Mouse (Mus musculus) urinary bladder, adult 18-20 months (tissue): ENCODE data around the gene Mest.

Source experiments
- DNase-seq, 2 experiments: peaks; one replicate each; pipeline ENCODE4 v3.0.0; 2022; ENCODE audit warnings: low spot score in 2 of 2, mixed read lengths in 2 of 2

Gene Mest

DNA sequence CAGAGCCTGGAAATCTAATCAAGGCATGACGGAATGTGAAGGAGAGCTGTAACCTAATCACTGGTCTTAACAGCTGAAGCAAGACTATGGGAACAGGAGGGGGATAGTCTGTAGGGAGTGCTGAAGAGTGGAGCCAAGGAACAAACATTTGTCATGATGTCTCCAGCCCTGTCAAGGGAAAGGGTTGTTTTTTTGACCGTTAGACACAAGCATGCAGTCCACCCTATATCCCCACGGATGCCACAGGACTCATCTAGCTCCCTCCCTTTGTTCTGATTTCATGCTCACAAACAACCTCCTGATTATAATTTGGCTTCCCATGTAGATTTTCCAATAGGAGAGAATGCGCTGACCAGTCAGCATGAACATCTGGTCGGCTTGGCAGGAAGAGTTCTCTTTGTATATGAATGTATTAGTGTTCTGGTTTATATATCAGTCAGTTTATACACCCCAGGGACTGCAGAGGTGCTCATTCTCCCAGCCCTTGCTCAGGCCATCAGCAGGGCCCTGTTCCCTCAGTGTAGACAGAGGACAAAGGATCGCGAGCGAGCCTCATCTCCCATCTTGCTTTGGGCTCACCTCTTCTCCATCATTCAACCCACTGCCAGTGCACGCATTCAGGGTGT lies 19.3 kb upstream of the Mest start:
- no peak for DNase-seq

GRCm38 (mm10) chr6:30709115-30709514 lies 14.2 kb upstream of the Mest start:
- DNase-seq: no peak

DNA sequence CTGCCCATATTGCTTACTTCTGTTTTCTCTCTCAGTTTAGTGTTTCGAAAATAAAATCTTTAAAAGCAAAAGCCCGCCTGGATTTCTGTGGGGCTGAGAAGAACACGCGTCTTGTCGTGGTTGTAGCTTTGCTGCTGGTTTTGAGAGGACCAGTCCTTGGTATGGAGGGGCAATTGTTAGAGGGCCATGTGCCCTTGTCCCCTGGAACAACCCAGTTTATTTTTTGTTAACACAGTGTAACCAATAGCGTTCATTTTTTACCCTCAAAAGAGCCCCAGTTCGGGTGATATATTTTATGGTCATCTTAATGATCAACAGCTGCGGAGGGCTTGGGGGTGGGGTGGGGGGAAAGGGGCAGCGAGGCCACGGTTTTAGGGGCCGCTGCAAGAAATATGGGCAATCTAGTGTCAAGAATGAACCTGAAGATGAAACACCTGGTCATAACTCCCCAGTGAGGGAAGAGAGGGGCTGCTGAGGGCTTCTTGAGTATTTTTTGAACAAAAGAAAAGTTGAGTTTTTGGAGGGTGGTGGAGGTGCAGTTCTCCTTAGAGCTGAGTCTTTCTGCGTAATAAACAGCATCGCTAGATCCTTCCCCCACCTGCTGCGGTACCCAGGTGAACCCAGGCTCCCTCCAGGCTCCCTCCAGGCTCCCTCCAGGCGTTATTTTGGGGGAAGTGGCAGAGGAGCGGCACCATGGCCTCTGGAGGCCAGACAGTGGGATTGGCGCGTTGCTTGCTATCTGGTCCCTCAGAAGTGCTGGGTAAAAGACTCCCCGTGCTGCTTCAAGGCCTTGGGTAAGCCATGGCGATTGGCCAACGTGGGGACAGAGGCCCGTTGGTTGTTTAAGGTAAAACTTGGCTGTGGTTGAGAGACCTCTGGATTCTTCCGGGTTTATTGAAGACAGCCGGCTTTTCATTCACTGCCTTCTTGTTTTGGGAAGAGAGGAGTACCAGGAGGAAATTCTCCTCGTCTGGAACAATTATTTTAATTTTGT lies 12.7 kb upstream of the Mest start:
- DNase-seq: no peak

GRCm38 (mm10) chr6:30711365-30711763 lies 12.0 kb upstream of the Mest start:
- no peak for DNase-seq

DNA sequence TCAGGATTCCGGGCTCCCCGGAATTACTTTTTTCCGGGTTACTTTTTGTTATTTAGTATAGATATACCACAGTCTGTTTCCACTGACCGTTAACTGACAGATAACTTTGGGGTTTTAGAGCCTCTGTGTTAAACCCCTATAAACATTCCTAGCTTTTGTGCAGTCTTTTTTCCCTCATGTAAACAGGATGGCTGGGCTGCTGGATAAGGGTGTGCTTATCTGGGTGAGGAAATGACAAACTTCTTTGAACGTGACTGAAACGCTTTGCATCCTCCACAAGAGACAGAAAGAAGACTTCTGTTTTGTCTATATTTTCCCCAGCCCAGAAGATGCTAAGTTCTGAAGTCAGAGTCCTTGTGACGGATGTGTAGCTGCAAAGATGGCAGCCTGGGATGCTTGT lies 10.9 kb upstream of the Mest start:
- DNase-seq: no peak

GRCm38 (mm10) chr6:30713455-30713854 lies 9.9 kb upstream of the Mest start:
- DNase-seq: no peak

DNA sequence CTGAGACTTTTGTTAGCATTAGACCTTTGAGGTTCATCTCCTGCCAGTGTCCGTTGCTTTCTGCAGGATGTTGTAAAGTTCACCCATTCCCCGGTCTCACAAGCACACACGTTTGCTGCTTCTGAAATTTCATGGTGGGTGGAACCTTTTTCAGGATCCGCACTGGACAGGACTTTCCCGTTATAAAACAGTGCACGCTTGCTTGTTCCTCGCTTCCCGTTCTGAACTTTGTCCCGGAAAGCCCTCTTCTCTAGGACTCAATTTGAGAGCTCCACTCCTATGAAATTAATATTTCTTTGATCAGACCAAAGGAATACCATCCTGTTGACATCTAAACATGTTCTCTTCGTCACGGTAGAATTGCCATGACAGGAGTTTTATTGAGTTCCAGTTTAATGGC lies 9.5 kb upstream of the Mest start:
- no peak for DNase-seq

- DNase-seq: no peak
Measured at GRCm38 (mm10) chr6:30714891-30715471, 8.4 kb upstream of the Mest start.

GRCm38 (mm10) chr6:30716796-30717195 lies 6.6 kb upstream of the Mest start:
- DNase-seq: no peak

DNA sequence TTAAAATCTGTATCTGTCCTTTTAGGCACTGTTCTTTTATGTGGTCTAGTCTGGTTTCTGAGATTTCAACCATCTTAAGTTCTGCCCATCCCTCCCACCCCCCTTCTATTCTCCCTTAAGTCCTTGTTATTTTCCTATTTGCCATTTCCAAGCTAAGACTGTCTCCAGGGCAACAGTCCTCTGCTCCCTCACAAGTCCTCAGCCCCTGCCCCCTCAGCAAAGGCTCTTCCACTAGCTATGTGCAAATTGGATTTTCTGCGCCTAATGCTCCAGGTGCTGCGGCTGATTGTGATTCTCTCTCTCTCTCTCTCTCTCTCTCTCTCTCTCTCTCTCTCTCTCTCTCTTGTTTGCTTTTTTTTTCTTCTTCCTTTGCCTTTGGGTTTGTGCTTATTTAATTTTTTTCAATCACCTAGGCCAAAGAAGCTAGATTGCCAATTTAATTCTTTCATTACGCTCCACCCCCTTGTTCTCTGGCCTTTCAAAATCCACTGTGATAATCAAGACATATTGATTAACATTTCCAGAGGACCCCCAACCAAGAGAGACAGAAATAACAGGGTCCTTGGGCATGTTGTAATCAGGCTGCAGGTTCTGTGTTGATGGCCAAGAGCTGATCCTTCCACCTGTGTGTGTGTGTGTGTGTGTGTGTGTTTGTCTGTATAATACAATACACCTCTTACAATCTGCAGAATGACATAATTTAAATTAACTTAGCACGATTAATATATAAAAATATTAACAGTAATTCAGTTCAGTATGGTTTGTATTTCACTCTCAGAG lies 772 bp upstream of the Mest start:
- DNase-seq: no peak

GRCm38 (mm10) chr6:30730301-30730971 lies 7.1 kb downstream of the Mest start:
- no peak for DNase-seq

GRCm38 (mm10) chr6:30732571-30733130 lies 9.3 kb downstream of the Mest start:
- no peak for DNase-seq

DNA sequence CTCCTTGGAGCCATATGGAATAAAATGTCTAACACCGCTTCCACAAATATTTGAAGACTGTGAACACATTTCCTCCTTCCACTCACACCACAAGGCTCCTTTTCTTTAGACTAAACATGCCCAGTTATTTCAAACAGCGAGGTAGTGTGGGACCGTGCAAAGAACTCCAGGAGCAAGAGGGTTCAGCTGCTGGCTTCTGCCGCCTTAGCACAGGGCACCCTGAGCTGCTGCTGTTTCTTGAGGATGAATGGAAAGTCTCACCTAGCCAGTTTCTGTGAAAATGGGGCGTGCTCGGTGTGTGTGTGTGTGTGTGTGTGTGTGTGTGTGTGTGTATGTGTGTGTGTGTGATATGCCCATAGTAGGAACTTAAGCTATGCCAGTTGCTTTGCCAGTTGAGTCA lies 11.1 kb downstream of the Mest start:
- DNase-seq: no peak

- no peak for DNase-seq
Measured at GRCm38 (mm10) chr6:30734988-30735727, 11.8 kb downstream of the Mest start.

DNA sequence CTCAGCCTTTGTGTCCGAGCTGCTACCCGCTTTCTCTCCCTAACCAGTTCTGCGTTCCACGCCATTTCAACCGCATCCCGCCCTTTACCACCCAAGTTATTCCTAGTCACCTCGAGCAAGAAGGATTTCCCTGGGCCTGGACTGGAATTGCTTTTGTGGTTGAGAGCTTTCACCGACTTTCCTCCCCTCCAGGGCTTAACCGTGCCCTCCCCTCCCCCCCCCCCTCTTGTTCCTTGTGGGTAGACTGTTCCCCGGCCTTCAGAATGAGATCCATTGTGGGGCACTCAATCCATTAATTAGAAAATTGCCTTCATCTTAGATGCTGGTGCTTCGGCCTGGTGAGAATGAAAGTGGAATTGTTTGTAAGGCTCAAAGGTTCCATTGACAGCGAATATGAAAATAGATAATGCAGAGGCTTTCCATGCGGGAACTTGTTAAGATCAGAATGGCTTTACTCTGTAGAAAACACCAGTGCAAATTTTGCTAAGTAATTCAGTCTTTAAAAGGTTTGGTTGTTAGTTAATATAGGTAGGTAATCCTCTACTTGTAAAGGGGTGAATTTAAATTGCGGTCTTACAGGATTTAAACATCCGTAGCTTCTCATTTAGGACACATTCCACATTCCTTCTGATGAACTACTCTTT lies 12.5 kb downstream of the Mest start:
- no peak for DNase-seq

GRCm38 (mm10) chr6:30736372-30736762 lies 13.0 kb downstream of the Mest start:
- DNase-seq: no peak

GRCm38 (mm10) chr6:30736864-30737547 lies 13.7 kb downstream of the Mest start:
- peak; percentile 14 to 35 for DNase-seq

GRCm38 (mm10) chr6:30737548-30738463 lies 14.5 kb downstream of the Mest start:
- DNase-seq: peak; percentile 17 to 25
